Mouse (Mus musculus): ENCODE measurements around the gene Slc8b1. TPM values are rescaled to one million over a fixed set of nuclear protein-coding genes. Genes with fewer than 3 reads are reported as not detected.

Slc8b1 gene
- polyA plus RNA-seq, 1 experiment from 2014 or later = 2.8 TPM

DNA sequence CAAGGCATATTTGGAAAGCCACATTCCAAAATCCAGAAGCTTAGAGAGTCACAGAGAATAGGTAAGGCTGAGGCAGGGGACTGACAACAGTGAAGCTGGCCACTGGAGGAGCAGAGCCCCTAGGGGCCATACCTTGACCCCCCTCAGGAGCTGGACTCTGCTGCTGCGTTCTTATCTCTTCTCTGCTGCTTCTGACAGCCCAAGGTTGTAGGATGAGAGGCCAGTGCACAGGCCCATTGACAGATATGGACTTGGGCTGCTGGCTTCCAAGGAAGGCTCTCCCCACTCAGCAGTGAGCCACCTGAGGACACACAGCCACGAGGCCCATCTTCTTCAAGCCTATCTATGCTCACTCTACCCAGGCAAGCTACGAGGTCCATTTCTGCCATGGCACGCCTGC, 58.0 kb downstream of the Slc8b1 start:
- Histone ChIP-seq H3K4me1 (peaks cover 79% of the 10 kb centered on the region), H3K27me3 (replicated peaks) (no peaks in the 10 kb centered on the region), H3K4me3 (replicated peaks) (no peak overlapping the region), H3K27ac (replicated peaks) (peak overlapping the region; percentile 92), H3K36me3 (no peaks in the 10 kb centered on the region), H3K4me2 (peak overlapping the region; percentile 37), H3K9ac (replicated peaks) (0 out of 2 replicates have a peak overlapping the region, but pooled peaks have one; percentile 26), H3K9me3 (replicated peaks) (no peaks in the 10 kb centered on the region)
- ATAC-seq (ENCODE audit: low FRiP score) = no peak
- WGBS = 78% methylated on average over 4 of the region's 4 CpGs

DNA sequence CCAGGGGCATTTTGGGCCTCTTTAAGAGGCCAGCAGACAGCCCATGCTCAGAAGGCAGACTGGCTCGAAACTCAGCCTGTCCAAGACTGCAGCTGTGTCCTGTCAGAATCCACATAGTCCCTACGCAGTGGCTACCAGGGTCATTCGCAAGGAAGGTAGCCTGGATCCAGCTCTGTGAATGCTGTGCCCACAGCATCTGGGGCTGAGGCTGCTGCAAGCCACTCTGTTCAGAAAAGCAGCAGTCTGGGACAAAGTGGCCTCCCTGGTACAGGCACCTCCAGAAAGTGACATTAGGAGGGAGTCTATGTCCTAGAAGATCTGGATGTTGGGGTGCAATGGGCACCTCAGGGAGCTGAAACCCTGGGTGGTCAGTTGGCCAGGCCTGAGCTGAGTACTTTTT, 58.8 kb downstream of the Slc8b1 start:
- H3K4me2 ChIP-seq = no peak overlapping the region
- no peak for ATAC-seq (ENCODE audit: low FRiP score)
- no peak overlapping the region for H3K4me3 ChIP-seq (replicated peaks)
- H3K9ac ChIP-seq (replicated peaks) = no peak overlapping the region
- H3K4me1 ChIP-seq = peaks cover 73% of the 10 kb centered on the region
- WGBS = 97% methylated on average over 3 of the region's 3 CpGs
- no peaks in the 10 kb centered on the region for H3K27me3 ChIP-seq (replicated peaks)
- peak overlapping the region; percentile 92 for H3K27ac ChIP-seq (replicated peaks)
- no peaks in the 10 kb centered on the region for H3K36me3 ChIP-seq
- H3K9me3 ChIP-seq (replicated peaks) = no peaks in the 10 kb centered on the region

DNA sequence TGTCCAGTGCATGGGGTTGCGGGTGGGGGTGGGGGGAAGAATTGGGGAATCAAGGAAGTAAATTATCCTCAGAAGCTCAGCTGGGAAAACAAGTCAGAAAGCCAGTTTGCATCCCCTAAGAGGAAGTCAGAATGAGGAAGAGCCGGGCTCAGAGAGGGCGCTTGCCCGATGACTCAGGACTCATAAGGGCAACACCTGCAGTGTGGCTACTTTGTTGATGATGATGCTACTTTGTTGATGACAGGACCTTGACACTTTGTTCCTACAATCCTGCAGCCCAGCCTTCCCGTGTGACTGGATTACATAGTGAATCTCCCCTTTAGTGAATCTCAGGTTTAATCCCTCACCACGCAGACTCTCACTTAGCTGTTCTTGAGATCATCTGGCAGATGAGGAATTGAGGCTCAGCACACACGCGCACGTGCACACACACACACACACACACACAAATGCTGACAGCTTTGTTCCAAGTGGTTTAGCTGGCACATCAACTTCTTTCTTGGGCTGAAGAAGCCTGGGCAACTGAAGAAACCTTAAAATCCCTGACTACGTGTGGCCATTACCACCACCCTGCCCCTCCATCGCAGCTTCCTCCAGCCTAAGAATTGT, 59.4 kb downstream of the Slc8b1 start:
- Histone ChIP-seq H3K9me3 (replicated peaks) (no peaks in the 10 kb centered on the region), H3K4me3 (replicated peaks) (no peak overlapping the region), H3K27me3 (replicated peaks) (no peaks in the 10 kb centered on the region), H3K27ac (replicated peaks) (peak overlapping the region; percentile 92), H3K4me2 (no peak overlapping the region), H3K4me1 (peaks cover 67% of the 10 kb centered on the region), H3K36me3 (no peaks in the 10 kb centered on the region), H3K9ac (replicated peaks) (no peak overlapping the region)
- ATAC-seq (ENCODE audit: low FRiP score) = no peak
- WGBS = 79% methylated on average over 11 of the region's 11 CpGs

DNA sequence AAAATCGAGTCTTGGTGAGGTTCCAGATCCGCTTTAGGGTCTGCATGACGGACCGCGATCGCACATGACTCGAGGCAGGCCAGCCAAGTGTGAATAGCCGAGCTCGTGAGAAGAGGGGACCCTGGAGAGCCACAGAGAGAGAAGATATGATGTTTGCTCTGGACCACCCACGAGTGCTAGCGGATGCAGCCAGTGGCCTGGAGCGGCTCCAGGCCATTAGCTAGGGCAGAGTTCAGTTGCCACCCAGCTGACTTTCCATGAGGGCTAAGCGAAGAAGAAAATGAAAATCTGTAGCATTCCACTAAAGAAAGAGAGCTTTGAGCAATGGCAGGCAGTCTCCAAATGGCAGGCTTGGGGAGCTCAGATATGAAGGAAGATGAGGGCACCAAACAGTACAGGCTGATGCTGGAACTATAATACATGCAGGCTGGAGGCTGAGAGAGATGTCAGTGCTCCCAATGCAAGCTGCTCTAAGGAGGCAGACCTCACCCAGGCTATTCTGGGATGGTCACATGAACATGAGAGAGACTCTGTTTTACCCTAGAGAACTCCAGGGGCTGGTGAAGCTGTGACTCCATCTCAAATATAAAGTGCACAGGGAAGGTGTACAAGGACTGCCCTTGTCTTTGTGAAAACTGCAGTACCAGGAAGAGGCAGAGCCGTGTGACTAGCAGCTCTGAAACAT, 60.2 kb downstream of the Slc8b1 start:
- peaks cover 59% of the 10 kb centered on the region for H3K4me1 ChIP-seq
- H3K4me3 ChIP-seq (replicated peaks) = no peak overlapping the region
- no peak overlapping the region for H3K4me2 ChIP-seq
- no peak overlapping the region for H3K9ac ChIP-seq (replicated peaks)
- WGBS = 25% methylated on average over 14 of the region's 14 CpGs
- no peaks in the 10 kb centered on the region for H3K36me3 ChIP-seq
- H3K27me3 ChIP-seq (replicated peaks) = no peaks in the 10 kb centered on the region
- peak overlapping the region; percentile 92 for H3K27ac ChIP-seq (replicated peaks)
- no peaks in the 10 kb centered on the region for H3K9me3 ChIP-seq (replicated peaks)
- no peak for ATAC-seq (ENCODE audit: low FRiP score)

DNA sequence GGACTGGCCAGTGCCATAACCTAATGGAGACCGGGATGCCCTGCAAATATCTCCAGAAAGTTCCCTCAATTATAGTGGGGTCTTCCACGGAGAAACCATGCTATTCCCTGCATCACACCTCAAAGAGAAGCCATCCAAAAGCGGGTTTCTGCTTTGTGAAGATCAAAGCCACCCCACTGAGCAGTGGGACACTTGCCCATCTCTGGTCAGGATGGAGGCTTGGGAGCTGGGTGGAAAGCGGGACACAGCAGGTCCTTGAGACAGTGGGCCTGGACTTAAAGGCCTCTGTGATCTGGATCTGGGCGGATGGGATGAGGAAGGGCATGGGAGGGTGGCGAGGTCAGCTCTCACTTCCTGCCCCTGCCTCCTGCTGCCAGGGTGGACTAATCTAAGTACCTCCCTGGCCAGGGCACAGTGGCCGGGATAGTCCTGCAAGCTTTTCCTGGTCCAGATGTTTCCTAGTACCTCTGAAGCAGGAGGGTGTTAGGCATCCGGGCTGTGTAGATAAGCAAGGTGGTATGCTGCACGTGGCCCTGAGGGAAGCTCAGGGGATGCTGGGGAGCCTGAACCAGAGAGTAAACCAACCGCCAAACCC, 63.6 kb downstream of the Slc8b1 start:
- ATAC-seq (ENCODE audit: low FRiP score) = no peak
- no peak overlapping the region for H3K4me2 ChIP-seq
- H3K4me1 ChIP-seq = peaks cover 51% of the 10 kb centered on the region

DNA sequence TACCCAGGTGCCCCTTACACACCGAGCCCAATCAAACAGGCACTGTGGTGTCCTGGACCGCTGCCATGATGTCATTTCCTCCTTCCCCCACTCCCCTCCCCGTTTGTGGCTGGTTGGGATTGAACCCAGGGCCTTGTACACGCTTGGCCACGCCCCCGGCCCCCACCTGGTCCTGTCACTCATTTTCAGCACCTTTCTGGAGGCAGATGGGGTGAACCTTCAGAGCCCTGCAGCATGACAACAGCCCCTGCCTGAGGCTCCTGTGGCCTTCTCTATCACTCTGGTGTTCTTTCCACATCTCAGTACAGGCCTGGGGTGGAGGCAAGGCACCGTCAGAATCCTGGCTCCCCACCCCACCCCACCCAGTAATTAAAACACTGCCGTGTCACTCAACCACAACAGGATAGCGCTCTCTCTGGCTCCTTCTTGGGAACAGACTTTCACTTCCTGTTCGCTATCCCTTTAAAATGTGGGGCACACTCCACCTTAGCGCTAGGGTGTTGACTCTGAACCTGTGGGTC, 65.9 kb downstream of the Slc8b1 start:
- Histone ChIP-seq H3K4me1 (peaks cover 41% of the 10 kb centered on the region), H3K27ac (replicated peaks) (no peak overlapping the region), H3K4me2 (no peak overlapping the region), H3K27me3 (replicated peaks) (no peaks in the 10 kb centered on the region), H3K36me3 (no peaks in the 10 kb centered on the region), H3K9me3 (replicated peaks) (no peaks in the 10 kb centered on the region), H3K4me3 (replicated peaks) (no peak overlapping the region), H3K9ac (replicated peaks) (no peak overlapping the region)
- 75% methylated on average over 11 of the region's 11 CpGs for WGBS
- ATAC-seq (ENCODE audit: low FRiP score) = no peak

More for the DNA sequence above, 63.6 kb downstream of the Slc8b1 start:
- Histone ChIP-seq H3K36me3 (no peaks in the 10 kb centered on the region), H3K27me3 (replicated peaks) (no peaks in the 10 kb centered on the region), H3K9me3 (replicated peaks) (no peaks in the 10 kb centered on the region), H3K9ac (replicated peaks) (no peak overlapping the region), H3K4me3 (replicated peaks) (no peak overlapping the region), H3K27ac (replicated peaks) (no peak overlapping the region)
- WGBS = 84% methylated on average over 10 of the region's 10 CpGs

DNA sequence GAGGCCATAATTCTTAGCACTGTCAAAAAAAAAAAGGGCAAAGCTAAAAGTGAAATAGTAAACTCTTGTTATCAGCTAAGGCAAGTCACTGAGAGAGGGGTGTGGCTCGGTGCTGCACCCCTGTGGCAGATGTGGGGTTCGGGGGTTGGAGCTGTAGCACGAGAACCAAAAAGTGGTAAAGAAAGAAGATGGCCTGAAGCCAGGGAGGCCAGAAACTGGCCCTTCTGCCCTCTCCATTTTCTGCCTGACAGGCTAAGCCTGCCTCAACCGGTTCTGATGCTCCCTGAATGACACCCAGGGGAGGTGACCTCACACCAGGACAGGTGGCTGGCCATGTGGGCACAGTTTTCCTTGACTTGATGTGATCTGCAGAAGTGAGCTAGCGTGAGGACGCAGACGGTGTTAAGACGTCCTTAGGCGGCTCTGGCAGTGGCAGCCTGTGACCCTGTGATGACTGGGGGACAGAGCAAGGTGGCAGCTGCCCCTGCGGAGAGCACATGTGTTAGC, 67.0 kb downstream of the Slc8b1 start:
- Histone ChIP-seq H3K9me3 (replicated peaks) (no peaks in the 10 kb centered on the region), H3K4me3 (replicated peaks) (no peak overlapping the region), H3K27ac (replicated peaks) (peak overlapping the region; percentile 75; the same call in 1 of the 2 replicates), H3K4me2 (no peak overlapping the region), H3K4me1 (peaks cover 43% of the 10 kb centered on the region), H3K9ac (replicated peaks) (no peak overlapping the region), H3K27me3 (replicated peaks) (no peaks in the 10 kb centered on the region), H3K36me3 (peaks cover 2% of the 10 kb centered on the region; the same call in 1 of the 2 replicates)
- 50% methylated on average over 10 of the region's 10 CpGs for WGBS
- ATAC-seq (ENCODE audit: low FRiP score) = no peak

DNA sequence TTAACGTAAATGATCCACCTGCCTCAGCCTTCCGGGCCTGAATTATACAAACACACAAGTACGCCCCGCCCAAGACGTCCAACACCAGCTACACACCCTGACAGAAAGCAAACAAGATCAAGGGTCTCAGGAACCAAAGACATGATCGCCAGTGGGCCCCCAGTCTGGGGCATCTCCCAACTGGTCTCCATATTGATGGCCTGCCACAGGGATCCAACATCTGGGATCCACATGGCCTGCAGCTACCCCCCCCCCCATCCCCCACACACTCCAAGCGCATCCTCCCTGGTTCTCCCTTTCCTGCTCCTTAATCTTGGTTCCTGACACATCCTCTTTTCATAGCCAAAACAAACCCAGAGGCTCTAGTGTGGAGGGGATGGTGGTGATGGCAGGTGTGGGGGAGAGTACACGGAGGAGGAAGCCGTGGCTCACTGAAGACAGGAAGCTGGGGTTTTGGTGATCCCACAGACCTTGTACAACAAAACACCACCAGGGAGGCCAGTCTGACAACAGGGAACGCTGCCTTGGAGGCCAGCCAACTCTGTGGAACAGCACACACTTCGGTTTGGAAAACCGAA, 67.6 kb downstream of the Slc8b1 start:
- Histone ChIP-seq H3K27ac (replicated peaks) (peak overlapping the region; percentile 75), H3K9me3 (replicated peaks) (no peaks in the 10 kb centered on the region), H3K4me1 (peaks cover 45% of the 10 kb centered on the region), H3K27me3 (replicated peaks) (no peaks in the 10 kb centered on the region), H3K4me2 (peak overlapping the region; percentile 25; the same call in 1 of the 2 replicates), H3K36me3 (peaks cover 7% of the 10 kb centered on the region; the same call in 1 of the 2 replicates), H3K9ac (replicated peaks) (0 out of 2 replicates have a peak overlapping the region, but pooled peaks have one; percentile 7), H3K4me3 (replicated peaks) (no peak overlapping the region)
- ATAC-seq (ENCODE audit: low FRiP score) = 0 out of 2 replicates have a peak, but pooled peaks have one; percentile 15
- WGBS = 48% methylated on average over 12 of the region's 12 CpGs

DNA sequence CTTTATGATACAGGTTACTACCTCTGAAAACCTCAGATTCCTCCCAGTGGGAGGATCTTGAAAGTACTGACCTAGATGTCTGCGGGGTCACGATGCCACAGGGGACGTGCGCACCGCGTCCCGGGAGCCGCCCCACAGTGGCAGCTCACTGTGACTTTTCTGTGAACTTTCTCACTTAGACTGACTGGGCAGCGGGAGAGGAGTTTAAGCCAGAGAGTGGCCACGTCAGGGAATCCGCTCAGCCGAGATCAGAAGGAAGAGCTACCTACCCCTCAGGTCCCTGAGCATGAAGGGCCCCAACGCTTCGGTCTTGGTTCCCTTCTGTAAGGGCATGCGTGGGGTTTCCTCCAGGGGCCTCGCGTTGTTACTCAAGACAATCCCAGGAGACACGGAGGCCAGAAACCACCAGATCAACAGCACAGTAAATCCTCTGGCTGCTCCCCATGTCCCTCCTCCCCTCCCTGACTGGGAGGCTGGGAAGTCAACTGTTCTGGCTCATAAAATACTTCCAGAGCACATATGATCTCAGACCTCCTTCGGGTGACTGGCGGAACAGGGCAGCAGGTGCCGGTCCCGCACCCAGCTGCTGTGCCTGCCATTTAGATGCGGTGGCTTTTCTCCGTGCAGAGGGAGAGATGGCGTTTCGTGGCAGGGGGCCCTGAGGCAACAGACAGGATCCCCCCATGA, 68.4 kb downstream of the Slc8b1 start:
- no peak overlapping the region for H3K4me3 ChIP-seq (replicated peaks)
- peak; percentile 37 for ATAC-seq (ENCODE audit: low FRiP score)
- no peaks in the 10 kb centered on the region for H3K9me3 ChIP-seq (replicated peaks)
- peaks cover 11% of the 10 kb centered on the region; the same call in 1 of the 2 replicates for H3K36me3 ChIP-seq
- H3K4me1 ChIP-seq = peaks cover 45% of the 10 kb centered on the region
- H3K27ac ChIP-seq (replicated peaks) = peak overlapping the region; percentile 75
- peak overlapping the region; percentile 25 for H3K4me2 ChIP-seq
- no peaks in the 10 kb centered on the region for H3K27me3 ChIP-seq (replicated peaks)
- 0 out of 2 replicates have a peak overlapping the region, but pooled peaks have one; percentile 7 for H3K9ac ChIP-seq (replicated peaks)
- 27% methylated on average over 26 of the region's 26 CpGs for WGBS

DNA sequence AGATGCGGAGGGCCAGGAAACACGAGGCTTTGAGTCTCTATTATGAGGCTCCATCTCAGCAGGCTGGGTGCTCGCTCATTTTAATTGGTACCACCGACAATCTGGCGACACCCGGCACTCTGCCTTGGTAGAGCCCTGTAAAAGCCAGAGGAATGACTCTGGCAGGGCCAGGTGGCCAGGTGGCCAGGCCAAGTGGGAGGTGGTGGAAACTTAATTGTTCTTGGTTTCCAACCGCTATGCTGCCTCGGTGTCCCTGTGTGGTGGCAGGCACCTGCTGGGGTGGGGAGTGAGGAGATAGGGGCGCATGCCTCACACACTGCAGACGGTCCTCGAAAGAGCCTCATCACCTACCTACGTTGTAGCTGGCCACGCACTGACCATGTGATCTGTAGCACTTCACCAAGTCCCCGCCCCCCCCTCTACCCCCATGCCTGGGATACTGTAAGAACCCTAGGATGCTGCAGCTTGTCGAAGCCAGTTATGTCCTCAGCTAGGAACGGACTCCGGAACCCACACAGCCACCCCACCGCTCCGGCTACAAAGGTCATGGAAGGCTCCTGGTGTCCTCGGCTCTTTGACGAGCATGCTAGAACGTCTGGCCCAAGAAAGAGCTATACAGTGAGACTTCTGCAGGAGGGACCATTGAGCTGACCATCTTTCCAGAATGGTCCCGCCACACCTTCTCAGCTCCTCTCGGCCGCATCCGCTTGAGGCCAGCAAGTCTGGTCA, 69.1 kb downstream of the Slc8b1 start:
- Histone ChIP-seq H3K36me3 (peaks cover 11% of the 10 kb centered on the region; the same call in 1 of the 2 replicates), H3K9me3 (replicated peaks) (no peaks in the 10 kb centered on the region), H3K4me1 (peaks cover 50% of the 10 kb centered on the region), H3K4me2 (peak overlapping the region; percentile 25), H3K27me3 (replicated peaks) (no peaks in the 10 kb centered on the region), H3K27ac (replicated peaks) (peak overlapping the region; percentile 75), H3K9ac (replicated peaks) (no peak overlapping the region; the same call in 1 of the 2 replicates), H3K4me3 (replicated peaks) (no peak overlapping the region)
- WGBS = 60% methylated on average over 26 of the region's 26 CpGs
- peak; percentile 46 for ATAC-seq (ENCODE audit: low FRiP score)

Data from neural tube, embryonic 15.5 days (tissue).